Mouse (Mus musculus) monocyte, adult 2 months (primary cell): ENCODE measurements around the gene Slc25a51.

Experiments used
- DNase-seq, 2 experiments: peaks; one replicate each; pipeline ENCODE4 v3.0.0; 2022; ENCODE audit warnings: low spot score in 2 of 2, low read depth in 1 of 2

Gene Slc25a51

DNA sequence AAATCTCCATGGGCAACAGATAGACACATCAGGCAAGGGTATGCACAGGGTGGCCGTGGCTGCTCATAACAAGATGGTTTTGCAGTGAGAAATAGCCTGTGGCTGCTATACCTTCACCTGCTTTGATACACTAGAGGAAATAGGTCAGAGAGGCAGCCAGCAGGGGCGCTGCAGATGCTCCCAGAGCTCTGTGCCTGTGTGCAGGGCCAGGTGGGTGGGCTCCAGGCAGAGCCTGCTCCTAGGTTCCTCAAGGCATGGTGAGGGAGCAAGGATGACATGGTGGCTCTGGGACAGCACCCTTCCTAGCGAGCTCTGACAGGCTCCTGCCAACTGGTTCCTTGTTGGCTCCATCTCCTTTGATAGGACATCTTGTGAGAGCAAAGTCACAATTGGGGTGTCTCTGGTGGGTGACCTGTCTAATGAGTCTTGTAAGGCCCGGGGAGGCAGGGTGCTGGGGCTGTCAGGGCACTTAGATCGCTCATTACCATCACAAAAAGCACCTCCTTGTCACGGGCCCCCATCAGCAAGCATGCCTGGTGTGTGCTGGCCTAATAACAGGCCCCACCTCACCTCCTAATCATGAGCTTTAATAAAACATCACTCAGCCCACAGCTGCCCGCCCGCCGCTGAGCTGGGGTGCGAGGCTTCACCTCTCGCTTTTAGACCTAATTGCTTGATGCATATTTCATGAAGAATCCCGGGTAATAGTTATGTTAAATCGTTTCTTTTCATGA lies 18.3 kb upstream of the Slc25a51 start:
- no peak for DNase-seq

GRCm38 (mm10) chr4:45423406-45423805 lies 14.8 kb upstream of the Slc25a51 start:
- no peak for DNase-seq

- no peak for DNase-seq
These were observed 14.1 kb upstream of the Slc25a51 start for GRCm38 (mm10) chr4:45422640-45423039.

DNA sequence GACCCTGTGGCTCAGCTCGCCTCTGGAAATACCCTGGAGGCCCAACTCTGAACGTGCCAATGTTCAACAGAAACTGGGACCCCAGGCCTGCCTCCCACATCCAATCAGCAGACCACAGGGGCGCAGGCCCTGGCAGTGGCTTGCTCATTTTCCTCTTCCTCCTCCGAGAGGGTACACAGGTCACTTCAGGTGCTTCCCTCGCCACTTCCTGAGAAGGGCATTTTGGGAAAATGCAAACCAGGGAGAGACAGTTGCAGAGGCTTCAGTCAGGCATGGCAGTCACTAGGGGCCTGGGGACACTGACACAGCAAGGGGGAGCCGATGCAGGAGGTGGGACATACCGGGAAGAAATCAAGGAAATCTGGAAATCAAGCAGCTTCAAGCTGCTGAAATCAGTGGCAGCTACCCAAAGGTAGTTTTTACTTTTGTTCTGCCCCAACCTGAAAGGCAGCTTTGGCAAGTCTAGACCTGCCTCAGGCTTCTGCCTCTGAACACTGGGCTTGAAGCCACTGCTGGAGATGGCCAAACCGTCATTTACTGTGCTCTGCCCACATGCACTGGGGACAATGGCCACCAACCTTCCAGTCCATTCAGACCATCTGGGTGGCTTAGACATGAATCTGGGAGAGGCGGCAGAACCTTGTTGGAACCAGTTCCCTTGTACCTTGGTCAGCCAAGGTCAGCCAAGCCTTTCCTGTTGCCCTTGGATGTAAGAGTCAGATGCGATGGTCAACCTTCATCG lies 13.1 kb upstream of the Slc25a51 start:
- DNase-seq, result no peak

DNA sequence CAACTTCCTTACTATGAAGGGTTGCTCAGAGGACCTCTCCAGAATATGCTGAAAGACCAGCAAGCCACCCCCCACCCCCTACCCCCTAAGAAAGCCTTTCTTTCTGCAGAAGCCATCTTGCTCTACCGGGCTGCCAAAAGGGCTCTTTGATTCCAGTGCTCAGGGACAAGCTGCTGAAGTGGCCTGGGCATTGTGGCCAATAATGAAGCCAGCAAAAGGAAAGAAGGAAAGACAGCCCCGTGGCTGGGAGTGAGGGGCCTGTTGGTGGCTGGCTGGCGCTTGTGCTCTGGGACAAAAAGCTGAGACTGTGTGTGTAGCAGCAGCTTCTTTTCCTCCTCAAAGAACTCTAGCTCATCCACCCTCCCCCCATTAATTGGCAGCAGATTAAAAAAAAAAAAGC lies 12.2 kb upstream of the Slc25a51 start:
- DNase-seq, result no peak

DNA sequence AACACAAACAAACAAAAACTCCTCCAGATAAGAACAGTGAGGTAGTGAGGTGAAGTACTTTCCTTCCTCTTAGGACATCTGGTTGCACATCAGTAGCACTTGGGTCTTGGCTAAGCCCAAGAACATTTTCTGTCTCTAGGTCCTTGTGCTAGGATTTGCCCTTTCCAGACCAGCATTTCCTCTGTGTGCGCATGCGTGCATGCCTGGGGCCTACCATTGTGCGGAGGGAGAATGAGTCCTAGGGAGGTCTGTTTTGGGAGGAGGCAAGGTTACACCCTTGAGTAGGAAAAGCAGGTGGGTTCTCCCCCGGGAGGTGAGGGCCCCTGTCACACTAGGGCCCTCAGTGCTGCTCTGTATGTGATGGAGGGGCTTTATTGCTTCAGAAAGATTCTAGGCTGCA lies 10.5 kb upstream of the Slc25a51 start:
- no peak for DNase-seq

DNA sequence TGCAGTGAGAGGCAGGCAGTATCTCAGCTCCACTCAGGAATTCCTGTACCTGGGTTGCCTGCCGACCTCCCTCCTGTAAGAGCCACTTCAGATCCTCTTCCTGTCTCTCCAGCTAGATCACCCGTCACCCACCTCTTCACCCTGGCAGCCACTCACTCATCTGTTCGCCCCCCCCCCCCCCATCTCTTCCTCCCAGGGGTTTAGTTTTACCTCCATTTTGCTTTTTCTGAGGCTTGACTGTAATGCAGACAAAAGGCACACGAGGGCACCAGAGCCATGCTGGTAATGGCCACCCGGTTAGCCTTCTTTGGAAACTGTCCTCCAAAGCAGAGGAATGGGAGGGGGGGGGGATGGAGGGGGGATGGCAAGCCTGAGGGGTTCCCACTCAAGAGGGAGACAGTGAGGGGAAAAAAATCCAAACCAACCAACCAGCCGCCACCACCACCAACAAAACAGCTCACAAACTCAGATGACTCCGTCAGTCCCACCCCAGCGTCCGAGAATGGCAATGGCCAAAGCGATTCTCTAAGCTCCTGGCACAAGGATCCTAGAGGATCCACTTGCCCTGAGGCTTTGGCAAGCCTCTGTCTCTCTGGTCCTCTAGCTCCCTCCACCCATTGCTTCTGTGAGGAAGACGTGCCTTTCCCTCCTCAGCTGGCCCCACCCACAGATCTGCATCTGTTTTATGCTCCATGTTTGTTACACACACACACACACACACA lies 9.8 kb upstream of the Slc25a51 start:
- DNase-seq, result no peak

- no peak for DNase-seq
These were observed 7.7 kb upstream of the Slc25a51 start for GRCm38 (mm10) chr4:45416314-45416713.

DNA sequence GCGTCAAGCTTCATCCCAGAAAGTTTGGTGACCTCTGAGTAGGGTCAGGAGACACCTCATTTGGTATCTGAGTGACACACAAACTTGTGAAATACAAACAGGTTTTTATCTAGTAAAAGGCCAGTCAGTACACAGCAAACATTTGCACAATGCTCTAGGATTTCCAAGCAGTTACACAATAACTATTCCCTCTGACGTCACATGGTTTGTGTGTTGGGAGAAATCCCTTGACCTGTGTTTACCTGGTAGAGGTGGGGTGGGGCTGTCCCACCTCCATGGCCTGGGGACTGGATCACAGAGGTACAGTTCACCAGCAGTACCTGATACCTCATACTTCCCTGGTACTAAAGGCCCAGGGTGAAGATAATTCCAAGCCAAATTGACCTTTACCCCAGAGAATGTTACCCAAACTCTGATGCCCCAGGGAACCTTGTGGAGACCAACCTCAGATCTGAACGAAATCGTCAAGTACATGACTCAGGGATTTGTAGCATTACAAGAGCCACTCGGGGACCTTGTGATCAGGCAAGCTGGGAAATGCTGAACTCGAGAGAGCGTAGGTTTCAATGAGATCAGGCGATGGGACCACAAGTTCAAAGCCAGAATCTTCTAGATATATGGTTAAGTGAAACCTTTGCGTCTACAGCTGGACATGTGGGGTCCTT lies 5.2 kb upstream of the Slc25a51 start:
- no peak for DNase-seq

- DNase-seq, result no peak
These were observed 4.0 kb upstream of the Slc25a51 start for GRCm38 (mm10) chr4:45412433-45413192.

- DNase-seq, result no peak
These were observed 2.7 kb upstream of the Slc25a51 start for GRCm38 (mm10) chr4:45411181-45411790.

DNA sequence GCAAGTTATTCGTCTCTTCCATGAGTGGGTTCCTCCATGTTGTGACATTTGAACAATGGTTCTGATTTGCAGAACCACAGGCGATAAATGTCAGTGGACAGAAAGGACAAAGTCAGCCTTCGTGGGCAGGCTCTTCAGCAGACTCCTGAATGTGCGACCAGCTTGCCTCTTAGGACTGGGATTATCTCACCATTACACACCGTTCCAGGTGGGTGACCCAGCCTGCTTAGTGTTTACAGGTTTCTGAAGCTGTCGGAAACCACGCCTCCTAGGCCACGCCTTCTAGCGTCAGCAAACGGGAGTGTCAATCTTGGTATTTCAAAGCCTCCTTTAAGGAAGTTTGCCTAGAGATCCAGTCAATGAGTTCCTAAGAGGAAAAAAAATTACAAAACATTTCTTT lies 704 bp upstream of the Slc25a51 start:
- DNase-seq, result peak; percentile 33 to 69

DNA sequence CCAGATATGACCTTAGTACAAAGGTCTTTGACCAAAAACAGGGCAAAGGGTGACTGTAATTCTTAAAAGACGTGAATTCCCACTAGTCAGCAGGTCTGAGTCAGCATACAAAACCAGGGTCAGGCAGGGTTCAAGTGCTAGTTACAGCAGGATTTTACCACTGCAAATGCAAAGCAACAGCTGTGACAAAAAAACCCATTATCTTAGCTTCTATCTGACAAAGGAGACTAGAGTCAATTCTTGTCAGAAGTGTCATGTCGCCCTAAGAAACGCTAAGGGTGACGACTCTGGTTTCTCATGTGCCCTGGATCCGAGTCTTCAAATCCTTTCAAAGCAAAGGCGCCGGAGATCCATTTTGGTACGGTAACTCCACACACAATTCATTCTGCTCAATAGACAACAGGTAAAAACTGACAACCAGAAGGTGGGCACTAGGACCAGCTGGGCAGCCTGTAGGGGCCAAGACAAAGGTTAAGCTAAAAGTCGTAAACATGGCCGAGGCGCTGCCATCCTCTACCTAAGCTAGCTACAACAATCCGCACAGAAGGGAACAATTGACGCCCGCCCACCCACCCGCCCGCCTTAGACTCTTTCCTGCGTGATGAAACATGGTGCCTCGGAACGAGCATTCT lies 747 bp downstream of the Slc25a51 start:
- no peak for DNase-seq

- no peak for DNase-seq
These were observed 1.4 kb downstream of the Slc25a51 start for GRCm38 (mm10) chr4:45407001-45407702.

DNA sequence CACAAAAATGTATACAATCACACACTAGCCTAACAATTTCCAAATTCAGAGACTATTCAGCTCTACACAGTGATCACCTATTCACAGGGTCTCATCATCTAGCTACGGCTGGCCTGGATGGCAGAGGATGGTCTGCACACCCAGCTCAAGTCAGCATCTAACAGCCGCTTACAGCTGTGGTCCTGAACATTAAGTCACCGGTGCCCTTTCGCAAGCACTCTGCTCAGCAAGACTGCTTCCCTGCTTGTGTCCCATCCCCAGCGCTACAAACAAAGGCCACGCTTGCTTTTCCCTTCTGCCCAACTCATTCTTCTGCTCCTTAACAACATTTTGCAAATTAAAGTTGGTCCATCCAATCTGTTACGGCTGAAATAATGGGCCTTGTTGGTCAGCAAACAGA lies 2.2 kb downstream of the Slc25a51 start:
- no peak for DNase-seq

GRCm38 (mm10) chr4:45405315-45405714 lies 3.3 kb downstream of the Slc25a51 start:
- DNase-seq, result no peak

GRCm38 (mm10) chr4:45404086-45404485 lies 4.5 kb downstream of the Slc25a51 start:
- DNase-seq, result no peak

DNA sequence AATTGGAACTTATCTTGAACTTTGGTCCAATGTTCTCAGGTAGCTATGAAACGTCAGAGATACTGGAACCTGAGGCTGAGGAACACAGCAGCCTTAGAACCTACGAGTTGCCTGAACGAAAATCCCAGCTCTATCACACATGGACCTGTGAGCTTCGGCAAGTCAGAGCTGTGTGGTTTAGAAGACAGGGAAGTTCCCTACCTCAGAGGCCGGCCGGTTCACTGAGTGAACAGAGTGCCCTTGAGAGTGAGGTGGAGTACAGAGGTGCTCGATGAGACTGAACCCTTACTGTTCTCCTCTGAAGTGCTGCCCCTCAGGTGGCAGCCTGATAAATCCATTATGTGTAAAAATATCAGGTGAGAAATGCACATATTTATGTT lies 5.1 kb downstream of the Slc25a51 start:
- no peak for DNase-seq

DNA sequence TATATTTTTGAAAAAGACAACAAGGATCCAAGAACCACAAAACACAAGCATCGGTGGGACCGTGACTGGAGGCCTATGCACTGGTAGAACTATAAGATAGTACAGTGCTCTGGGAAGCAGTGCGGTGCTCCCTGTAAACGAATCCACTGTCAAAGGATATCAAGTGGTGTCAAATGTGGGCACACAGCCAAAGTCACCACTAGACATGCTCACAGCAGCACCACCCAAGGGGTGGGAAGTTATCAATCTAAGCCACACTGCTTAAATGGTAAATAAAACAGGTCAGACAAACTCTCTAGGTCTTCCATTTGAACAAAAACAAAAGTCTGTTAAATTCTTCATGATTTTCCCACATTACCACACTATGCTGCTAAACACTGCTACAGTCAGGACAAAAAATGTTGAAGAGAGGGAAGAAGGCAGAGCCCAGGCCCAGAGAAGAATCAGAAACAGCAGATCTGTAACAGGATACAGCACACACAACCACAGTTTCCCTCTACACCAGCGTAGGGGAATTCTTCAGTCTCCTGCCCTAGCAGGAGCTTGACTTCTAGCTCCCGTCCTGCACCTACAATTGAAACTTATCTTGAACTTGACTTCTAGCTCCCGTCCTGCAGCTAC lies 5.6 kb downstream of the Slc25a51 start:
- no peak for DNase-seq
